Mouse (Mus musculus): ENCODE data around the gene Limd1. TPM values are rescaled to one million over a fixed set of nuclear protein-coding genes. Genes with fewer than 3 reads are reported as not detected.

Limd1 gene
- polyA plus RNA-seq, 1 experiment from 2014 or later, result 37.5 TPM

DNA sequence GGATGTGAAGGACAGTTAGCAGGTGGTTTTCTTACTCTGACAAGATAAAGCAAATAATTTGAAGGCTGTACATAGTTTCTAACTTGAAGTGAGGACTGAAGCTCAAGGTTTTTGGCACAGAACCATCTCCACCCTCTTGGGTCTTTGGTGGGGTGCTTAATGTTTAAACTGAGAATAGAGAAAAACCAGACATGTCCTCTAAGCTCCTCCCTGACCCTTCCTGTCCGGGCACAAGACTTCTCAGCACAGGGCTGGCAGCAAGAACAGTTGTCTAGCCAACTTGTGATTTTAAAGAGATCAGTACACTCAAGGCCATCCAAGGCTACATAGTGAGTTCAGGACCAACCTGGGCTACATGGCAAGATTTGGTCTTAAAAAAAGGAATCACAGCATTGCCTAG is 27.1 kb downstream of the Limd1 start:
- no peak for DNase-seq (ENCODE audit: low spot score)
- H3K4me2 ChIP-seq (replicated peaks; ENCODE audit: low read depth, low read length), result no peak overlapping the region
- H3K27ac ChIP-seq (ENCODE audit: low read depth, low read length), result no peak overlapping the region
- H3K36me3 ChIP-seq (ENCODE audit: control insufficient read depth, insufficient read depth, low read length), result 0 out of 2 replicates have a peak, but pooled peaks cover 3% of the 10 kb centered on the region
- 66% methylated on average over 1 of the region's 1 CpGs for WGBS
- H3K4me3 ChIP-seq (ENCODE audit: low read depth, low read length), result no peak overlapping the region
- H3K27me3 ChIP-seq (ENCODE audit: control insufficient read depth, insufficient read depth, low read length), result no peaks in the 10 kb centered on the region
- H3K9ac ChIP-seq (ENCODE audit: low read depth, low read length), result no peak overlapping the region
- no peak for ATAC-seq (ENCODE audit: low FRiP score)
- no peaks in the 10 kb centered on the region for H3K4me1 ChIP-seq (replicated peaks; ENCODE audit: control insufficient read depth, insufficient read depth, low read length)
- H3K9me3 ChIP-seq (ENCODE audit: control insufficient read depth, low read length), result no peaks in the 10 kb centered on the region

DNA sequence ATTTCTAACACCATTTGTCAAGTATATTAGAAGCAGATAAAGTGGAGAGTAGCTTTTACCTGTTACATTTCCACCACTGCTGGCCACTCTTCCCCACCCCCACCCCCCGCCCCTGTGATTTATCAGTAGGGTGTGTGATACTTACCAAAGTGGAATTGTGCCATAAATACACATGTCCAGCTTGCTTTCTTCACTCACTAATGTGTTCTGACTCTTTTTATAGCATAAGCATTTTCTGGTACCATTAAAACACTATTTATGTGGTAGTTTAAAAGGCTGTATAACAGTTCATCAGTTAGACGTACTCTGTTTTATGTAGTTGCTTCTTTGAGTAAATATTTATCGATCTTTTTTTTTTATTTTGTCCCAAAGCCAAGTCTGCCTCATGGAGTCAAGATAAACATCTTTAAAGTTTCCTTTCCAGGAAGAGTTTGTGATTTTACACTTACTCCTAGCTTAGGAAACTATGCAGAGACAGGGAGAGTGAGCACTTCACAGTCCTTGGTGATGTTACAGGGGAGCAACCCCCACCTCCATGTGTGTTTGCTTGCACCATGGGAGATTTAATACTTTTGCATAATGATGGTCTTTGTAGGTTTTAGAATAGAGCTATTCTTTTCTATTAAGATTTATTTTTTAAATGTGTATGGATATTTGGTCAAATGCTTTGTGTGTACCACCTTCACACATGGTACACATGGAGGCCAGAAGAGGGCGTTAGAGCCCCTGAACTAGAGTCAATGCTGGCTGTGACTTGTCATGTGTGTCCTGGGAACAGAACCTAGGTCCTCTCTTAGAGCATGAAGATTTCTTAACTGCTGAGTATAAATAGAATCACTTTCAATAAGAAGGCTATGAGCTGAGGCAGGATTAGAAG is 28.0 kb downstream of the Limd1 start:
- no peaks in the 10 kb centered on the region for H3K9me3 ChIP-seq (ENCODE audit: control insufficient read depth, low read length)
- H3K27ac ChIP-seq (ENCODE audit: low read depth, low read length), result no peak overlapping the region
- DNase-seq (ENCODE audit: low spot score), result no peak
- no peaks in the 10 kb centered on the region for H3K27me3 ChIP-seq (ENCODE audit: control insufficient read depth, insufficient read depth, low read length)
- H3K36me3 ChIP-seq (ENCODE audit: control insufficient read depth, insufficient read depth, low read length), result 0 out of 2 replicates have a peak, but pooled peaks cover 3% of the 10 kb centered on the region
- no peaks in the 10 kb centered on the region for H3K4me1 ChIP-seq (replicated peaks; ENCODE audit: control insufficient read depth, insufficient read depth, low read length)
- no peak overlapping the region for H3K4me2 ChIP-seq (replicated peaks; ENCODE audit: low read depth, low read length)
- no peak overlapping the region for H3K4me3 ChIP-seq (ENCODE audit: low read depth, low read length)
- 90% methylated on average over 4 of the region's 4 CpGs for WGBS
- H3K9ac ChIP-seq (ENCODE audit: low read depth, low read length), result no peak overlapping the region
- ATAC-seq (ENCODE audit: low FRiP score), result no peak

DNA sequence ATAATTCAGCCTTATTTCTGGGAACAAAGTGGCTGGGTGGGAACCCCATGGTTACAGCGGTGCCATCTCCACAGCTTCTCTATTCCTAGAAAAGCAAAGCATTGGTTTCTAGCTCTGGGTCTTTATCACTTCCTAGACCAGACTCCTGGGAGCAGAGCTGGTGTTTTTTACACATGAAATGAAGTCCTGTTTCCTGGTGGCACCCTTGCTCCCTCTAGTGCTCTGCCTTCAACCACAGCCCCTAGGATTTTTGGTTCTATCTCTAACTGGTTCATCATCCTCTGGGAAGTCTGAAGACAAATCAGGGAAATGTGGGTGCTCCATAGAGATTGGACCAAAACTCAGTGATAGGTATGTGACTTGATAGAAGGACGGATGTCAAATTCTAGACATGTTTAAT is 28.9 kb downstream of the Limd1 start:
- ATAC-seq (ENCODE audit: low FRiP score) (no peak), DNase-seq (ENCODE audit: low spot score) (no peak)
- 95% methylated on average over 2 of the region's 2 CpGs for WGBS
- H3K36me3 ChIP-seq (ENCODE audit: control insufficient read depth, insufficient read depth, low read length), result 0 out of 2 replicates have a peak, but pooled peaks cover 5% of the 10 kb centered on the region
- H3K4me2 ChIP-seq (replicated peaks; ENCODE audit: low read depth, low read length), result no peak overlapping the region
- no peaks in the 10 kb centered on the region for H3K9me3 ChIP-seq (ENCODE audit: control insufficient read depth, low read length)
- no peaks in the 10 kb centered on the region for H3K27me3 ChIP-seq (ENCODE audit: control insufficient read depth, insufficient read depth, low read length)
- no peak overlapping the region for H3K4me3 ChIP-seq (ENCODE audit: low read depth, low read length)
- no peak overlapping the region for H3K27ac ChIP-seq (ENCODE audit: low read depth, low read length)
- H3K4me1 ChIP-seq (replicated peaks; ENCODE audit: control insufficient read depth, insufficient read depth, low read length), result no peaks in the 10 kb centered on the region
- H3K9ac ChIP-seq (ENCODE audit: low read depth, low read length), result no peak overlapping the region

- Histone ChIP-seq H3K27me3 (ENCODE audit: control insufficient read depth, insufficient read depth, low read length) (no peaks in the 10 kb centered on the region), H3K27ac (ENCODE audit: low read depth, low read length) (no peak overlapping the region), H3K4me2 (replicated peaks; ENCODE audit: low read depth, low read length) (no peak overlapping the region), H3K4me3 (ENCODE audit: low read depth, low read length) (no peak overlapping the region), H3K36me3 (ENCODE audit: control insufficient read depth, insufficient read depth, low read length) (0 out of 2 replicates have a peak, but pooled peaks cover 5% of the 10 kb centered on the region), H3K9me3 (ENCODE audit: control insufficient read depth, low read length) (no peaks in the 10 kb centered on the region), H3K9ac (ENCODE audit: low read depth, low read length) (no peak overlapping the region), H3K4me1 (replicated peaks; ENCODE audit: control insufficient read depth, insufficient read depth, low read length) (no peaks in the 10 kb centered on the region)
- no peak for DNase-seq (ENCODE audit: low spot score)
- ATAC-seq (ENCODE audit: low FRiP score), result no peak
- WGBS, result 91% methylated on average over 2 of the region's 2 CpGs
These were observed 30.5 kb downstream of the Limd1 start for GRCm38 (mm10) chr9:123508986-123509385.

DNA sequence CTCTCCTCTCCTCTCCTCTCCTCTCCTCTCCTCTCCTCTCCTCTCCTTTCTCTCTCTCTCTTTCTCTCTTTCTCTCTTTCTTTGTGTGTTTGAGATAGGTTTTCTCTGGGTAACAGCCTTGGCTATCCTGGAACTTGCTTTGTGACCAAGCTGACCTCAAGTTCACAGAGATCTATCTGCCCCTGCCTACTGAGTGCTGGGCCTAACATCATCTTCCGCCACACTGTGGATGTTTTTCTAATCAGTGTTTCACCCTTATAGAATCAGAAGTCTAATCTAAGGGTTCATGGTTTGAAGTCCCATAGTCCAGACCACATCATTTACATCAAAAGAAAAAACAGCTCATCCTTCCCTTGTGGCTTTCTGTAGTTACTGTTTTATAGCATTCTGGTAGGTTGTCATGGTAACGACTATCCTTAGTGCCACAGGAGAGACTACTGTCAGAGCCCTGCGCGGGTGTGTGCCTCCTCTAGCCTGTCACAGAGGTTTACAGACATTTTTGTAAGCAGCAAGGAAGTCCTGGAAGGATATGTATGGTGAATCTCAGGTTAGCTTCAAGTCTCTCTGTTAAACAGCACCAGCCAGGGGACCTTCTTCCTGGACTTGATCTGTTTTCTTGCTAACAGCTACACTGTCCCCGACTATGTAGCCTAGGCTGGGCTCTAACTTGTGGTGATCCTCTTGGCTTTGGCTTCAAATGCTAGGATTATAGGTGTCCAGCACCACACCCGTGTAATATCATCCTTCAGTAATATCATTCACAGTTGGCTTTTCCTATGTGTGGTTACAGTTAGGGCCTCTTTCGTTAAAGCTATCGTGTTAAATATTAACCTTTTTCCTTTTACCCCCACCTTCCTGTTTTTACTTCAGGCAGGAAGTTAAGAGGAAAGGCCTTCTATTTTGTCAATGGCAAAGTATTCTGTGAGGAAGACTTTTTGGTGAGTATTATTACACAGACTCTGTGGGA is 31.4 kb downstream of the Limd1 start:
- DNase-seq (ENCODE audit: low spot score) (no peak), ATAC-seq (ENCODE audit: low FRiP score) (no peak)
- Histone ChIP-seq H3K9ac (ENCODE audit: low read depth, low read length) (no peak overlapping the region), H3K4me2 (replicated peaks; ENCODE audit: low read depth, low read length) (no peak overlapping the region), H3K9me3 (ENCODE audit: control insufficient read depth, low read length) (no peaks in the 10 kb centered on the region), H3K4me1 (replicated peaks; ENCODE audit: control insufficient read depth, insufficient read depth, low read length) (no peaks in the 10 kb centered on the region), H3K27me3 (ENCODE audit: control insufficient read depth, insufficient read depth, low read length) (no peaks in the 10 kb centered on the region), H3K4me3 (ENCODE audit: low read depth, low read length) (no peak overlapping the region), H3K27ac (ENCODE audit: low read depth, low read length) (no peak overlapping the region), H3K36me3 (ENCODE audit: control insufficient read depth, insufficient read depth, low read length) (0 out of 2 replicates have a peak, but pooled peaks cover 5% of the 10 kb centered on the region)
- WGBS, result 83% methylated on average over 8 of the region's 8 CpGs

DNA sequence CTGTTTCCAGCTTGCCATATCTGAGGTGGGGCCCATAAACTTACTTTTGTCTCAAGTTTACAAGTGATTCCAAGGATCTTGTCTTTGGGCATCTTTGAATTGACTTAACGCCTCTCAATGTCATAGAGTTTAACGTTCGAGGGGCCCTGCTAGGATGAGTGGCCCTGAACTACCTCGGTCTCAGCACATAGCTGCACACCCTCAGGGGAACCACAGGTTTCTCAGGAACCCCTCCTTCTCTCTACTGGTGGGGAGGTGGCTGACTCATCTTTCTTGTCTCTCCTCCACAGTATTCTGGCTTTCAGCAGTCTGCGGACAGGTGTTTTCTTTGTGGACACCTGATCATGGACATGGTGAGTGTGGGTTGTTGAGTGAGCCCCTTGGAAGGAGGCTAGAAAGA is 32.4 kb downstream of the Limd1 start:
- DNase-seq (ENCODE audit: low spot score) (no peak), ATAC-seq (ENCODE audit: low FRiP score) (no peak)
- H3K27ac ChIP-seq (ENCODE audit: low read depth, low read length), result no peak overlapping the region
- no peaks in the 10 kb centered on the region for H3K9me3 ChIP-seq (ENCODE audit: control insufficient read depth, low read length)
- H3K4me1 ChIP-seq (replicated peaks; ENCODE audit: control insufficient read depth, insufficient read depth, low read length), result no peaks in the 10 kb centered on the region
- H3K4me2 ChIP-seq (replicated peaks; ENCODE audit: low read depth, low read length), result no peak overlapping the region
- no peak overlapping the region for H3K9ac ChIP-seq (ENCODE audit: low read depth, low read length)
- no peaks in the 10 kb centered on the region for H3K27me3 ChIP-seq (ENCODE audit: control insufficient read depth, insufficient read depth, low read length)
- H3K4me3 ChIP-seq (ENCODE audit: low read depth, low read length), result no peak overlapping the region
- 0 out of 2 replicates have a peak, but pooled peaks cover 5% of the 10 kb centered on the region for H3K36me3 ChIP-seq (ENCODE audit: control insufficient read depth, insufficient read depth, low read length)
- 94% methylated on average over 5 of the region's 5 CpGs for WGBS

GRCm38 (mm10) chr9:123512482-123512881 is 34.0 kb downstream of the Limd1 start:
- WGBS, result 89% methylated on average over 2 of the region's 2 CpGs
- ATAC-seq (ENCODE audit: low FRiP score), result no peak

GRCm38 (mm10) chr9:123515087-123515486 is 36.6 kb downstream of the Limd1 start:
- Histone ChIP-seq H3K4me3 (ENCODE audit: low read depth, low read length) (no peak overlapping the region), H3K4me2 (replicated peaks; ENCODE audit: low read depth, low read length) (no peak overlapping the region), H3K9ac (ENCODE audit: low read depth, low read length) (no peak overlapping the region), H3K27ac (ENCODE audit: low read depth, low read length) (no peak overlapping the region), H3K9me3 (ENCODE audit: control insufficient read depth, low read length) (no peaks in the 10 kb centered on the region), H3K4me1 (replicated peaks; ENCODE audit: control insufficient read depth, insufficient read depth, low read length) (no peaks in the 10 kb centered on the region), H3K27me3 (ENCODE audit: control insufficient read depth, insufficient read depth, low read length) (no peaks in the 10 kb centered on the region), H3K36me3 (ENCODE audit: control insufficient read depth, insufficient read depth, low read length) (peaks cover 8% of the 10 kb centered on the region; the same call in 1 of the 2 replicates)
- no peak for ATAC-seq (ENCODE audit: low FRiP score)
- no peak for DNase-seq (ENCODE audit: low spot score)
- 89% methylated on average over 2 of the region's 2 CpGs for WGBS

More at GRCm38 (mm10) chr9:123512482-123512881, 34.0 kb downstream of the Limd1 start:
- Histone ChIP-seq H3K9ac (ENCODE audit: low read depth, low read length) (no peak overlapping the region), H3K4me3 (ENCODE audit: low read depth, low read length) (no peak overlapping the region), H3K27me3 (ENCODE audit: control insufficient read depth, insufficient read depth, low read length) (no peaks in the 10 kb centered on the region), H3K4me2 (replicated peaks; ENCODE audit: low read depth, low read length) (no peak overlapping the region), H3K9me3 (ENCODE audit: control insufficient read depth, low read length) (no peaks in the 10 kb centered on the region), H3K4me1 (replicated peaks; ENCODE audit: control insufficient read depth, insufficient read depth, low read length) (no peaks in the 10 kb centered on the region), H3K27ac (ENCODE audit: low read depth, low read length) (no peak overlapping the region), H3K36me3 (ENCODE audit: control insufficient read depth, insufficient read depth, low read length) (0 out of 2 replicates have a peak, but pooled peaks cover 5% of the 10 kb centered on the region)
- DNase-seq (ENCODE audit: low spot score), result no peak

Measured in hindbrain, embryonic 11.5 days (tissue).